Mouse (Mus musculus) liver, adult 2 months (tissue): Measurements from ENCODE around the gene Vps41. TPM values are rescaled to one million over a fixed set of nuclear protein-coding genes. Genes with fewer than 3 reads are reported as not detected.

Source experiments
- DNase-seq: peaks from one replicate; pipeline ENCODE4 v3.0.0-alpha.2; 2011; ENCODE audit warnings: low read depth, low spot score; ENCODE audit errors: extremely low read depth
- H3K27ac ChIP-seq: fragments of 200-500 bp; replicated peaks from 2 replicates; pipeline ENCODE4 v1.5.1; 2012; ENCODE audit warnings: low read depth, mild to moderate bottlenecking, control low read depth, inconsistent platforms, low read length; ENCODE audit not compliant: insufficient read depth
- H3K27me3 ChIP-seq: fragments of 200-500 bp; 2 replicates; pipeline ENCODE4 v1.6.1; 2012; ENCODE audit warnings: mild to moderate bottlenecking, moderate library complexity, low read length, inconsistent platforms; ENCODE audit not compliant: control insufficient read depth, insufficient read depth
- H3K36me3 ChIP-seq: fragments of 200-500 bp; 2 replicates; pipeline ENCODE4 v1.6.1; 2012; ENCODE audit warnings: low read length, inconsistent platforms; ENCODE audit not compliant: control insufficient read depth, insufficient read depth
- H3K4me1 ChIP-seq: fragments of 200-500 bp; 2 replicates; pipeline ENCODE4 v1.6.1; 2011; ENCODE audit warnings: low read length; ENCODE audit not compliant: control insufficient read depth, insufficient read depth
- H3K4me3 ChIP-seq: fragments of 200-500 bp; 2 replicates; pipeline ENCODE4 v1.5.1; 2011; ENCODE audit warnings: low read depth, mild to moderate bottlenecking, control low read depth, low read length, moderate library complexity; ENCODE audit not compliant: insufficient read depth
- H3K79me2 ChIP-seq: fragments of 200-500 bp; 2 replicates; pipeline ENCODE4 v1.6.1; 2012; ENCODE audit warnings: inconsistent platforms, mild to moderate bottlenecking, low read length, moderate library complexity; ENCODE audit not compliant: control insufficient read depth, insufficient read depth
- H3K9ac ChIP-seq: fragments of 200-500 bp; 2 replicates; pipeline ENCODE4 v1.6.1; 2012; ENCODE audit warnings: low read depth, mild to moderate bottlenecking, control low read depth, inconsistent platforms, low read length
- CTCF ChIP-seq: fragments of 200-500 bp; IDR thresholded peaks from 2 replicates; pipeline ENCODE4 v1.5.1; 2011; ENCODE audit warnings: low read depth, low read length, control low read depth
- POLR2A ChIP-seq: fragments of 200-500 bp; IDR thresholded peaks from 2 replicates; pipeline ENCODE4 v1.6.1; 2011; ENCODE audit warnings: low read length, control low read depth; ENCODE audit not compliant: insufficient read depth; ENCODE audit errors: extremely low read depth
- WGBS: fragments of 180-500 bp; shearing (Covaris S2); methylation state at CpG from one replicate; pipeline ENCODE4 v1.1.7; 2018; 5-methylcytosine and 5-hydroxymethylcytosine counted together
- polyA plus RNA-seq: library from polyadenylated mRNA; depleted of rRNA; stranded (reverse); fragments of >200 nt; gene quantifications from 2 replicates; pipeline ENCODE4 v1.2.3, GENCODE M21; 2012
- total RNA-seq: library from RNA; depleted of rRNA; stranded (reverse); fragments of >200 nt; gene quantifications from 2 replicates; pipeline ENCODE4 v1.2.3, GENCODE M21; 2014

Vps41 gene
- total and polyA plus RNA-seq, 2 experiments = 10.0 to 41.7 TPM

DNA sequence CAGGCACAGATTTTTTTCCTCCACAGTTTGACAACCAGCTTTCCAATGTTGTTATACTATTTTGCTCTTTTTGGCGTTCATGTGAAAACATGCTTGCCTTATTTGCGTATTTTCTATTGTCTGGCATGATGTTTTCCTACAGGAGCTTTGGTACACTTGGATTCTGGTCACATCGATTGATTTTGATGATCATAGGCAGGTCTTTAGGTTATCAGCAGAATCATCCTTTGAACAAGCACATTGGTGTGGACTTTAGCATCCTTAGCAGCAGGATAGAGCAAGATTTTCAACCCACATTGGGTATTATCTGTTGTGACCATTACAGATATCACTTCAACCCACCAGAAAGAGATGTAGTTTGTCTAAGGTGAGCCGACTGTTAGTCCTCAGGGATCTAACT lies 71.0 kb downstream of the Vps41 start:
- Histone ChIP-seq H3K4me3 (no peak overlapping the region), H3K9ac (no peak overlapping the region), H3K27me3 (no peaks in the 10 kb centered on the region), H3K79me2 (no peaks in the 10 kb centered on the region), H3K4me1 (peaks cover 3% of the 10 kb centered on the region; the same call in 1 of the 2 replicates), H3K27ac (no peak overlapping the region), H3K36me3 (peaks cover 2% of the 10 kb centered on the region; the same call in 1 of the 2 replicates)
- peak; percentile 76 for DNase-seq
- 30% methylated on average over 4 of the region's 4 CpGs for WGBS
- TF ChIP-seq POLR2A = no peak
- no peak for TF ChIP-seq CTCF

- H3K79me2 ChIP-seq = no peaks in the 10 kb centered on the region
- H3K4me1 ChIP-seq = peaks cover 3% of the 10 kb centered on the region; the same call in 1 of the 2 replicates
- no peaks in the 10 kb centered on the region for H3K27me3 ChIP-seq
- H3K9ac ChIP-seq = no peak overlapping the region
- no peak overlapping the region for H3K27ac ChIP-seq
- H3K36me3 ChIP-seq = peaks cover 2% of the 10 kb centered on the region; the same call in 1 of the 2 replicates
- no peak overlapping the region for H3K4me3 ChIP-seq
- no peak for DNase-seq
- WGBS = 88% methylated on average over 2 of the region's 2 CpGs
- no peak for TF ChIP-seq CTCF
Measured at GRCm38 (mm10) chr13:18788689-18789088, 71.6 kb downstream of the Vps41 start.

DNA sequence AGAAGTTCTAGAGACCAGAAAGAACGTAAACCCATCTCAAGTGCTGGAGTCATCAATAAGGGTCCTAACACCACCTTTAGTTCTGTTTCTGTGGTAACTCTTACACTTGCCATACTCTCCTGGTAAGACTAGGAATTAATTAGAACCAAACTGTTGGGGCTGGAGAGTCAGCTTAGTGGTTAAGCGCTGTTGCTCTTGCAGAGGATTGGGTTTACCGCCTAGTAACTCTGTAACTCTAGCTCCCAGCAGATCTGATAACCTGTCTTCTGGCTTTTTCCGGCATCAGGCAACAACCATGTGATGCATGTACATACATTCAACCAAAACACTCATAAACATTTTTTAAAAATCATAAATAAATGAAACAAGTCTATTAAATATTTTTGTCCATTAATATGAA lies 72.6 kb downstream of the Vps41 start:
- Histone ChIP-seq H3K9ac (no peak overlapping the region), H3K4me1 (peaks cover 3% of the 10 kb centered on the region; the same call in 1 of the 2 replicates), H3K27ac (no peak overlapping the region), H3K4me3 (no peak overlapping the region), H3K36me3 (peaks cover 7% of the 10 kb centered on the region; the same call in 1 of the 2 replicates), H3K79me2 (no peaks in the 10 kb centered on the region), H3K27me3 (no peaks in the 10 kb centered on the region)
- TF ChIP-seq CTCF (no peak), POLR2A (no peak)
- WGBS = 97% methylated on average over 4 of the region's 4 CpGs
- no peak for DNase-seq

DNA sequence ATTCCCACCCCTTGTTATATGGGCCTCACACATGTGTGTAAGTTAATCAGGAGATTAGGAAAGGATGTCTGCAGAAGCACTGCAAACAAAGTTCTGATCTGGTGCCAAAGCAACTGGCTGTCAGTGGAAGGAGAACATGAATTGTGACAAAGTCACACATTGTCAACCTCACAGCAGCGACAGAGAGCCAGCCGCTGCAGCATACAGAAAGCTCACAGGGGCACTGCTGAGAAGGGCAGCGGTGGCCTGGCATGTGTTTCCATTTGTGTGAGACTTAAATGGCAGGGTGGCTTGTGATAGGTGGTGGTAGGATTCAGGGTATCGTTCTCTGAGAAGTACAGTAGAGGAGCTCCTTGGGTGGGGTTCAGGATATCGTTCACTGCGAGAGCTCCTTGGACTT lies 73.0 kb downstream of the Vps41 start:
- H3K27me3 ChIP-seq = no peaks in the 10 kb centered on the region
- no peak overlapping the region for H3K27ac ChIP-seq
- H3K36me3 ChIP-seq = peaks cover 7% of the 10 kb centered on the region; the same call in 1 of the 2 replicates
- H3K4me3 ChIP-seq = no peak overlapping the region
- 70% methylated on average over 6 of the region's 6 CpGs for WGBS
- no peak for TF ChIP-seq CTCF
- TF ChIP-seq POLR2A = no peak
- DNase-seq = peak; percentile 37
- H3K4me1 ChIP-seq = peaks cover 3% of the 10 kb centered on the region; the same call in 1 of the 2 replicates
- H3K79me2 ChIP-seq = no peaks in the 10 kb centered on the region
- H3K9ac ChIP-seq = no peak overlapping the region

DNA sequence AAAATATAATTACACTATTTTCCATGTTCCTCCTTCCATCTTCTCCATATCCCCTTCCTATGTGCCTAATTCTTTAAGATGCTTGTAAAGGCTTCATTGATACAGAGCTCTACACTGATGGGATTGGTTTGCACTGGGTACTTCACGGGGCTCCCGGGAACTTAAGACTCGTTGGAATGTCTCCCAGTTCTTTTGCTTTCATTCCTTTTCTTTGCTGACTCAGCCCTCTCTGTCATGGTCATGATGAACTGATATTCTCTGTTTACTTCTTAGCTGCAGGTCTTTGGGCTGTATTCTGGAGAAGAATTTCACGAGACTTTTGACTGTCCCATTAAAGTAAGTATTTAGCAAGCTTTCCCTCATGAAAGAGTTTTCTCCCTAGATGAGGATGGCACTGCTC lies 74.2 kb downstream of the Vps41 start:
- Histone ChIP-seq H3K4me3 (no peak overlapping the region), H3K27me3 (no peaks in the 10 kb centered on the region), H3K4me1 (peaks cover 3% of the 10 kb centered on the region; the same call in 1 of the 2 replicates), H3K9ac (no peak overlapping the region), H3K36me3 (peaks cover 7% of the 10 kb centered on the region; the same call in 1 of the 2 replicates), H3K27ac (no peak overlapping the region), H3K79me2 (no peaks in the 10 kb centered on the region)
- TF ChIP-seq POLR2A (no peak), CTCF (no peak)
- 68% methylated on average over 4 of the region's 4 CpGs for WGBS
- no peak for DNase-seq

GRCm38 (mm10) chr13:18791724-18792123 lies 74.6 kb downstream of the Vps41 start:
- no peaks in the 10 kb centered on the region for H3K27me3 ChIP-seq
- H3K4me3 ChIP-seq = no peak overlapping the region
- WGBS = 89% methylated on average over 2 of the region's 2 CpGs
- peaks cover 3% of the 10 kb centered on the region; the same call in 1 of the 2 replicates for H3K4me1 ChIP-seq
- TF ChIP-seq POLR2A (no peak), CTCF (no peak)
- H3K27ac ChIP-seq = no peak overlapping the region
- peaks cover 7% of the 10 kb centered on the region; the same call in 1 of the 2 replicates for H3K36me3 ChIP-seq
- no peak overlapping the region for H3K9ac ChIP-seq
- no peaks in the 10 kb centered on the region for H3K79me2 ChIP-seq
- no peak for DNase-seq
